Mouse (Mus musculus) 3134 (cell line): ENCODE data around the gene Akap10.
"Not testable (repeated sequence)": the region's sequence is repeated elsewhere in the genome, so short reads cannot be mapped to it uniquely, and the experiment has no call there.

ENCODE experiments used
- DNase-seq: peaks from one replicate; pipeline ENCODE4 v3.0.0-alpha.2; 2011; ENCODE audit warnings: low spot score; ENCODE audit not compliant: insufficient read length; ENCODE audit errors: extremely low read depth

Akap10 gene

DNA sequence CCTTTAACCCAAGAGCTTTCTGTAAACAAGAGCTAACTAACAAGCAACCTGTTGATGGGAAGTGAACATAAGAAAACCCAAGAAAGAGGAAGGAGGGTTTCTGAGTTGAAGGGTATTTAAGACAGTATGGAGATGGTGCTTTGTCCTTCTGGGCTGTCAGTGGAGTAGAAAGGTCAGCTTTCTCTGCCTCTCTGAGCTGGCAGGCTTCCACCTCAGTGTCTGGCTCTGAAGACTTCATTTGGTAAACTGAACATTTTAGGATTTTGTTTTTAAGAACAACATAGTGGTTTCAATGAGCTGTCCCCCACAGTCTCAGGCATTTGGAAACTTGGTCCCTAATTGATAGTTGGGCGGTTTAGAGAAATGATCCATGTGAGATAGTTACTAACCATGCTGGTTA, 7.7 kb upstream of the Akap10 start:
- DNase-seq = no peak

DNA sequence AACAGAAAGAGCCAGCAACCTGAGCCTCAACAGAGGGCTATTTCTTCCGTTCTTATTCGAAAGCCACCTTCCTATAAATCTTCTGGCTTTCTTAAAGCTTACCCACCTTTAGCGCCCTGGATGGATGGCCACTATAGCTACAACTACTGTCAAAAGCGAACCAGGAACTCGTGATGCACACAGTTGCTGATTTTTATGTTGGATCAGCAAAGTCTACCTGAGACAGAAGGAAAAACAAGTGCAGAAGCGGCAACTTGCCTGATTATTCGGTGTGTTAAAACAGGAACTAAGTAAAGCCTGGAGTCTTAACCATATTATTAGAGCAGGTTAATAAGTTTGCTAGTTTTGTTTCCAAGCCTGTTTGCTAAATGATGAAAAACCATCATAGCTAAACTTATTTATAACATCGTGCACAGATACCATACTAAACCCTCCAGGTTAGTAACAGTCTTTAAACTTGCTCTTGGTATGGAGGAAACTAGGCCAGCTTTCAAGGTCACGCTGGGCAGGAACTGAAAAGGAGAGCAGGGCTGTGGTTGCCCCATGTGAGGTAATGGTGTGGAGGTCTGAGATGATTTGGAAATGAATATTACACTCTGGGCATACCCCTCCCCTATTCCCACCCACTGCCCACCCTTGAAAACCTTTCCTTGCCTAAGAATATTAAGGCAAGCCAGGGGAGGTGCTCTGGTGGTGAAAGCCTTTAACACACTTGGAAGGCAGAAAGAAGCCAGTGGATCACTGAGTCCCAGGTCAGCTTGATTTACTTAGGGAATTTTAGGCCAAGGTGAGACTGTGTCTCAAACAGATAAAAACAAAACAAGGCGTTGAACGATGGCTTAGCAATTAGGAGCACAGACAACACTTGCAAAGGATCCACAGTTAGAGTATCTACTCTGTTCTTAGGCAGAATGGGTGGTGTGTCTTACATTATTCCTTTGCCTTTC, 861 bp upstream of the Akap10 start:
- peak; percentile 18 for DNase-seq

DNA sequence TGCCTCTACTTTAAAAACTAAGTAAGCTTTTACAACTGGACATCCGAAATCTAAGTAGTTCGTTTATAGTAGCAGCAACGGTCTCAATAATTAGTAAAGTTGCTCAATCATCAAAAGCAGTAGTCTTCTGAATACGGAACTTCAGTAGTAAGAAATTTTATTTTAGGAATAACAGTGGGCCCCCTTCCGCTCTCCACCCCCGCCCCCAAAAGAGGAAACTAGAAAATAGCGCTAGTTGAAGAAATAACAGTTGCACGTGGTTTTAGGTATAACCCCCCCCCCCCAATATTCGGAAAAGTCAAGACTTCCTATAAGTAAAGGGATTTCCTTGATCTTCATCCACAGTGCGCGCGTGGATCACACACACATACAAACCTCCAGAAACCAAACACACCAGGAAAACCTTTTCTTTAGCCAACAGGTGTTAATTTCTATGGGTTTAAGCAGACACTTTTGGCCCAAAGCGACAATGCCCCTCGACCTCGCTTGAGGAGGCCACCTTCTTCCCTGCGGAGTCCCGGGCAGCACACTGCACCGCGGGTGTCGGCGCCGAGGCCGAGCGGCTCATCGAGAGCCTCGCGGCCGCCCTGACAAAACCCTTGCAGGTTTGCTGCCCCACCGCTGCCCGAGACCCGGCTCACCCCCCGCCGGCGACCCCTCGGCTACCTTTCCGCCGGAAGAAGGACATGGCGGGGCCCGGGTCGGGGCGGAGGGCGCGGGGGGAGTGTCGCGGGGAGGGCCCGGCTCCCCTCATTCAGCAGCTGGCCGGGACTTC, 542 bp downstream of the Akap10 start:
- no peak for DNase-seq

DNA sequence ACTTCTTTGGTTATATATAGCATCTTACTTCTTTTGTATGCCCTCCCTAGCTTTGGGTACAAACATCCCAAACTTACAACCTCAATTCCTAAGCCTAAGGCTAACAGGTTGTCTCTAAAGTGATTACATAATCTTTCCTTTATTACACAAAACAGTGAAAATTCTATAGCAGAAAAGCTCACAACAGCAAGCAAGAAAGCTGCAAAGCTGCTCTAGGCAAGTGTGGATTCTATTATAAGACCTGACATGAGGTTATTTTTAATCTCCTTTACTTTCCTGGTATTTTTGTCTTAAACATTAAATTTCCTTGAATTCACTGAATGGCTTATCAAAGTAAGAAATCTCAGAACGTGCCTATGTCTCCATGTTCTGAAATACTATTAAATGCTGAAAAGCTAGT, 6.7 kb downstream of the Akap10 start:
- no peak for DNase-seq

DNA sequence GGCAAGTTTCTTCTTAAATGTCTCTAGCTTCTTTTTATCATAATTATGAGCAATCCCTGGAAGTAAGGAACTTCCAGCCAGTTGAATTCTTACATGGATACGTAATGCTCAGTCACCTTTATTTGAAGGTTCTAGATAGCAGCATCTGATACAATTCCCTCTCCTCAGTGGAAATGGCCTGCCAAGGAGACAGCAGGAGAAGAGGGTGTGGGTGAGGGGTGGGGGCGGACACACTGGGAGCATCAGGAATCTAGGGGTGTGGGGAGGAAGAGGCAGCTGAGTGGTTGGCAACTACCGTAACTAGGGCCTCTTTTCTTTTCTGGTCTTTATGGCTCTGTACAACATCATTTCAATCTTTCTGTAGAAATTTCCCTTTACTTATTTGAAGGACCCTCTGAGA, 10.3 kb downstream of the Akap10 start:
- no peak for DNase-seq

DNA sequence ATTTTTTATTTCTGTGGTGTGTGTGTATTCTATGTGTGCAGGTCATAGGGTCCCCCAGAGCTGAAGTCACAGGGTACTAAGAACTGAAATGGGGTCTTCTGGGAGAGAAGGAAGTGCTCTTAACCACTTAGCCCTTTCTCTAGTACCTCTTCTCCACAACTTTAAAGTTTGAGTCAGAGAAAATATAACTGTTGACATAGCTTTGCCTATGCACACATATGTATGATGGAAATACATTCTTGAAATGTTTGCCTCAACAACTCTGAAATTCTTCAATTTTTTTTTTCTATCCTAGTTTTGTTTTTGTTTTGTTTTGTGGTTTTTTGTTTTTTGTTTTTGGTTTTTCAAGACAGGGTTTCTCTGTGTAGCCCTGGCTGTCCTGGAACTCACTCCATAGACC, 21.7 kb downstream of the Akap10 start:
- DNase-seq = no peak

DNA sequence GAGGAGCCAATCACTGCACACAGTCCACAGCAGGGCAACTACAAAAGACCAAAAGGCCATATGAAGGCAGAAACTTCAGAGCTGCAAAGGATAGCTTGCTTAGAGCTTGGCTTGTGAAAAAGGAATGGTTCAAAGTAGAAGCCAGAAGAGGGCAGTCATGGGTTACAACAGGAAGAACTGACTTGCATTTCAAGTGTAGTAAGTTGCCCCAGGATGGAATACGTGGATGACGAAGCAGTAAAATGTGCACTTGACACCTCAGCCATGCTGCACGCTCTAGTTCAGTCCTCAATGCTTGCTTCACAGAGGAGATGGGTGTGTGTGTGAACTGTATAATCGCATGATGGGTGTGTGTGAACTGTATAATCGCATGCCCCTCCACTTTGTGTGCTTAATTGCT, 47.9 kb downstream of the Akap10 start:
- DNase-seq = no peak

DNA sequence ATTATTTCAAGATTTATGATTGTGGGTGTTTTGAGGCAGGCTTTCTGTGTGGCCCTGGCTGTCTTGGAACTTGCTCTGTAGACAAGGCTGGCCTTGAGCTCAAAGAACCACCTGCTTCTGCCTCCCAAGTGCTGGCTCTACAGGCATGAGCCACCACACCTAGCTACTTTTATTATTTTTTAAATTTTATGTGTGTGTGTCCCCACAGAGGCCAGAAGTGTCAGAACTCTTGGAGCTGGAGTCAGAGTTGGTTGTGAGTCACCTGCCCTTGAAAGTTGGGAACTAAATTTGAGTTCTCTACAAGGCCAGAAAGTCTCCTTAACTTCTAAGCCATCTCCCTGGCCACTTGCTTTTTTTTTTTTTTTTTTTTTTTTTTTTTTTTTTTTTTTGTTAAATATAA, 50.1 kb downstream of the Akap10 start:
- DNase-seq = no peak

DNA sequence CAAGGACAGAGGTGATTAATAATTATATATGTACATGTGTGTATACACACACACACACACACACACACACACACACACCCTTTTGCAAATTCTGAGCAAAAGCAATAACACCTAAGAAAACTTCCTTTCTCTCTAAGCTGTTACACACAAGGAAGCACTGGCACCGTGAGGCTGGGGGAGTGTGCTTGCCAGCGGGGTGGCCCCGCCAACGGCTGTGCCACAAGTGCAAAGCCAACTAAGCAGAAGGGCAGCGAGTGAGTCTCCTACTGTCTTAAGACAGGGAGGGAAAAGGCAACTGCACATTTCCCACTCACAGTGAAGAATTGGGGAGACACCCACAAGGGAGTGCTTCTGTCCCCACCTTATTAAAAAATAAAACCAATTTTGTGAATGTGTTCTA, 58.2 kb downstream of the Akap10 start:
- no peak for DNase-seq

DNA sequence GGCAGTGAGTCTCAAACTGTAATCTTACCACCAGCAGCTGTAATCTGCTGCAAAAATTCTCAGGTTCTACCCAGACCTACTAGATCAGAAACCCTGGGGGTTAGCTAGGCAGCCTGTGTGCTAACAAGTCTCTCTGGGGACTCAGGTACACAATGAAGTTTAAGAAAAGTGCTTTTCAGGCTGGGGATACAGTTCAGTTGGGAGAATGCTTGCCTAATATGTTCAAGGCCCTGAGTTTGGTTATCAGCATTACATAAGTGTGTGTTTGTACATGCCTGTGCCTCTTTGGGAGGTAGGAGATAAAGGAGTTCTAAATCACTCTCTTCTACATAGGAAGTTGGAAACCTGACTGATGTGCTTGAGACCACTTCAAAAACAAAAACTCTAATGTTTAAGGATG, 63.2 kb downstream of the Akap10 start:
- DNase-seq = no peak

DNA sequence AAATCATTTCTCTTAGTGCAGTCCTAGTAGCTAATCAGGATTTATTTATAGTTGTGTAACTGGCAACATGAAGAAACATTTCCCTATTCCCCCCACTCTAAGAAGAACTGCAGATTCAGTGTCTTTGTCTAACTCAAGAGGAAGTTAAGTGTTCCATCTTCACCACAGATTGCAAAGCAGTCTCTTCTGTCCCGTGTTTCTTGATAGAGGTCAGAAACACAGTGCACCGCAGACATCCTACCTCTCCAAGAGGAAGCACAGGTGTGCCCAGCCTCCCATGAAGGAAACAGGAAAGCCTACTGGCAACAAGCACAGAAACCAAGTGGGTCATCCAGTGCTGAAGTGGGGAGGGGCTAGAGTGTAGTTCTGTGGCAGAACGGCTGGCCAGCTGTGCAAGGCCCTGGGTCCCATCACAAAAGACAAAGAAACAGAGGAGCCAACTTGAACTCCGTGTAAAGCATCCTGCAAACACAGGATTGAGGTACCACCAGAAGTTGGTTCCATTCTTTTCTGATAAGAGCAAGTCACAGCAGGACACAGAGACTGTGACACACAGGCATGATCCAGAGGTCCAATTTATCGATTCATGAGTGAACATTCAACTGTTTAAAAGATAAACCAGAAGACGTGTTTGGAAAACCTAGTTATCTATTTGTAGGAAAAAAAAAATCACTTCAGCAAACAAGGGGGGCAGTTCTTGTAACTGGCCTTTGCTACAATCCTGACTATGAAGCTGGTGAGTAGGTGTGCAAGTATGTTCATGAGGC, 68.1 kb downstream of the Akap10 start:
- no peak for DNase-seq

DNA sequence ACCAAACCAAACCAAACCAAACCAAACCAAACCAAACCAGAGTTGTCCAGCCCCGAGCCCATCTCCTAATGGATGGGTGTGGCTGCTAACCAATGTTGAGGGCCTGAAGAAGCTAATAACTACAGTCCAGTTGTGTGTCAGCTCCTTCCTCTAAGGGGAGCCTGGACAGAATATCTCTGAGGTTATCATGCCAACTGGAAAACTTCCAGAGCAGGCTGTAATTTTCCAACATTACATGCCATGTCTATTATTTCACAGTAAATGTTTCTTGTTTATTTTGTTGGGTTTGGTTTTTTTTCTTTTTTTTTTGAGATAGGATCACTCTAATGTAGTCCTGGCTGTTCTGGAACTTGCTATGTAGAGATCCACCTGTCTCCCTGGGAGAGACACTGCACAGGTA, 70.7 kb downstream of the Akap10 start:
- DNase-seq = no peak

DNA sequence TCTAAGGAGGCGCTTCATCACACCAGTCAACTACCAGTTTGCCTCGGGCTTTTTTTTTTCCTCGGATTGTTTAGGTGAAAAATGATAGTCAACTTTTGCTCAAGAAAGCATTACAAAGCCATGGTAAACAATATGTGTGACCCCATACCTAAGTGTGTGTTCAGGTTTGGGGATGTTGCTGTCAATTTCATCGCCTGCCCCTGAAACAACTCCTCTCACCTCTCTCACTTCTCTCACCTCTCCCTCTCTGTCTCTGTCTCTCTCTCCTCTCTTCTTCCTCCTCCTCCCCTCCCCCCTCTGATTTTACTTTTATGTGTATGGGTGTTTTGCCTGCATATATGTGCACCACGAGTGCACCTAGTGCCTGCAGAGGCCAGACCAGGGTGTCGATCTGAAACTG, 74.5 kb downstream of the Akap10 start:
- DNase-seq = peak; percentile 10

DNA sequence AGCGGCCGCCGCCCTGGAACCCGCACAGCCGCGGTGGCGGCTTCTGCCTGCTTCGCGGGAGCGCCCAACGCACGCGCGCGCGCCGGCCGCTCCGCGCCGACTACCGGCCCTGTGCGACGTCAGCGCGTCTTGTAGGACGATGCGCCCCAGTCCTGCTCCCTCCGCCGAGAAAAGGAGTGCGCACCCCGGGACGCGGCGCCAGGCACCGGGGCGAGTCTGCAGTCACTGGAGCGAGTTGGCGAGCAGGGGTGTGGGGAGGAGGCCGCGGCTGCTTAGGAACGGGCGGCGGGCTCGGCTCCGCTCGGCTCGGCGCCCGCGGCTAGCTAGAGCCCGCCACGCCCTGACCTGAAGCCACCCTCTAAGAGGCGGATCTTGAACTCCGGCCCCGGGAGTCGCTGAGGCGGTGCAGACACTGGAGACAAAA, 75.1 kb downstream of the Akap10 start, which contains the start of gene Ulk2:
Gene Ulk2, minus strand, starts transcription at position 86 of the 424 bp plus-strand sequence.
- DNase-seq = peak; percentile 98

DNA sequence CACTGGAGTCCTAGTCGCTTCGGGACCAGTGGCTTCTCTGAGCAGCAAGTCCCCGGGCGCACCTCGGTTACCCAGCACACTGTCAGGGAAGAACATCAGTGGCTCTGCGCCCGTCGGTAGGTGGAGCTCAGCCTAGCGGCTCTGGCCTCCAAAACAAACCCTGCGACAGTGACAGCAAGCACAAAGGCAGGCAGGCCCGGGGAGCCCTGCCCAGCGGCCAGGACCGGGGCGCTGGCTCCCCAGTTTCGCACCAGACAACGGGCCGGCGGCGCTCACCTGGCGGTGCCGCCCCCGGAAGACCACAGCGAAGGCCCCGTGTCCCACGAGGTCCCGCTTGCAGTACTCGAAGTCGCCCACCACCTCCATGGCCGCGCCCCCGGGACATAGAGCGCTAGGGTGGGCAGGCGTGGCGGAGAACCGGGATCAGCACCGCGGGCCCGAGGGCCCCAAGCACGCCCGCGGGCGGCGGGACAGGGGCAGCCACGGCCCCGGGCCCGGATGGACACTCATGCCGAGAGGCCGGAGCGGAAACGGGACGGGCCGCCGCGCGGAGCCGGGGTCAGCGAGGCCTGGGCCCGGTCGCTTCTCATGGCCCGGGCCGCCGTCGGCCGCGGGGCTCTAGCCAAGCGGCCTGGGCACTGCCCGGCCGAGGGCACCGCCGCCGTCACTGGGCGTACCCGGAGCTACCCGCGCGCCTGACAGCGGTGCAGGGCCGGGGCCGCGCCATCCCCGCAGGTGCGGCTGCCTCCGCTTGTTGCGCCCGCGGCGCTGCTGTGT, 75.7 kb downstream of the Akap10 start:
- peak; percentile 86 for DNase-seq

DNA sequence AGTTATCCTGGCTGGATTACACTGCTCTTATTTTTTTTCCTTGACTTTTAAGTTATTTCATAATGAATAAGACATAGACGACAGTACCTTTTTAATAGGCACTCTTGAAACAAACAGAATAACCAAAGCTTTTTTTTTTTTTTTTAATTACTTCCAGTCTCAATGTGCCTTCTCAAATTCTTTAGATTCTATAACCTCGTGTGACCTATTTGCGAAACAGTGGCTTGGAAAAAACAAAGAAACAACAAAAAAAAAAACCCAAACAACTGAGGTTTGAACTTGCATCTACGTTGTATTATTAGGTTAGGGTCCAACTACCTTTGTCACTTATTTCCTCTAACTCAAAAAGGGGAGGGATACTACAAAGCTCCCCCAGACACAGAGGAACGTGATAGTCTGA, 76.4 kb downstream of the Akap10 start:
- DNase-seq = no peak

DNA sequence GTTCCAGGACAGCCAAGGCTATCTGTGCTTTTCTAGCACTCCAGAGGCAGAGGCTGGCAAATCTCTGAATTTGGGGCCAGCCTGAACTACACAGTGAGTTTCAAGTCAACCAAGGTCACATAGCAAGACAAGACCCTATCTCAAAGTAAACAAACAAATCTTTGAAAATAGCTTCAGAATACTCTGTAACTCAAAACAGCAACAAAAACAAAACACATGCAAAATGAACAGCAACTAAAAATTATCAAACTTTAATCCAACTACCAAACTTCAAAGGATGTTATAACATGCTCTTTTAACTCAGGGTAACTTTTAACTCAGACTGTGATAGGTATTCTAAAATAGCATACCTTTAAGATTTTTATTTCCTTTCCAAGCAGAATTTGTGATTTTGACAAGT, 77.1 kb downstream of the Akap10 start:
- DNase-seq = no peak

DNA sequence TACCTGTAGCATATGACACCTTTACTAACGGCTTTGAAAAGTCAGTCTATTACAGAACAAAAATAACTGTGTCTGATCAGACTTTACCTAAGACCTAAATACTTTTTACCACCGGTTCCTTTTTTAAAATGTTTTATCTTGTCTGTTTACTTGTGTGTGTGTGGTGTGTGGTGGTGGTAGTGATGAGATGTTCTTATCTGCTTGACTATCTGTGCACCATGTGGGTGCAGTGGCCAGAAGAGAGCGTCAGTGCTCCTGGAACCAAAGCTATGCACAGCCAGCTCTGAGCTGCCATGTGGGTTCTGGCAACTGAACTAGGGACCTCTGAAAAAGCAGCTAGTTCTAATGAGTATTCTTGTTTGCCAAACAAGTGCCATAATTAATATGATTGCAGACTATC, 78.9 kb downstream of the Akap10 start:
- DNase-seq = no peak

DNA sequence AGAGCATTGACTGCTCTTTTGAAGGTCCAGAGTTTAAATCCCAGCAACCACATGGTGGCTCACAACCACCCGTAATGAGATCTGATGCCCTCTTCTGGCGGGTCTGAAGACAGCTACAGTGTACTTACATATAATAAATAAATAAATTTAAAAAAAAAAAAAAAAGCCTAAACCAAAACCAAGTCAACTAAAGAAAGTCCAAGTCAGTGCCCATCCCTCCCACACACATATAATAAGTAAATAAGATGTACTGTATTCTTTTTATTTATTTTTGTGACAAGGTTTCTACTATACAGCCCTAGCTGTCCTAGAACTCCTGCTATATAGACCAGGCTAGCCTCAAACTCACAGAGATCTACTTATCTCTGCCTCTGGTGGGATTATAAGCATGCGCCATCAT, 89.4 kb downstream of the Akap10 start:
- not testable (repeated sequence) for DNase-seq

DNA sequence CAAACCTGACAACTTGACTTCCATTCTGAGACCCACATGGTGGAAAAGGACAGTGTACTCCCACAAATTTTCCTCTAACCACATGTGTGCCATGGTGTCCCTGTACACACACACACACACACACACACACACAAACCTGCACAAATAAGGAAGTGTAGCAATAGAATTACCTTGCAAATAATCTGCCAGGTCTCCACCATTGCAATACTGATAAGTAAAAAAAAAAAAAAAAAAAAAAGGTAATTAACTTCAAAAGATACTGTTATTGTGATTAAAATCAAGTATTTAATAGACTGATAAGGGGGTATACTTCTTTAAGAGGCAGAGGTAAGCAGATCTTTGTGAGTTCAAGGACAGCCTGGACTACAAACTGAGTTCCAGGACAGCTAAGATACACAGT, 90.1 kb downstream of the Akap10 start:
- DNase-seq = no peak
